Mouse (Mus musculus) monocyte, adult 5-6 weeks (primary cell): ENCODE results near the gene Dstyk. TPM values are rescaled to one million over a fixed set of nuclear protein-coding genes. Genes with fewer than 3 reads are reported as not detected.
"Not testable (repeated sequence)": the region's sequence is repeated elsewhere in the genome, so short reads cannot be mapped to it uniquely, and the experiment has no call there.

Experiments used
- ATAC-seq: fragments of 153-309, 156-312 bp; replicated peaks from 2 replicates; pipeline ENCODE4 v1.8.0; 2017; ENCODE audit warnings: mild to moderate bottlenecking; ENCODE audit not compliant: low TSS enrichment, insufficient number of reproducible peaks, severe bottlenecking, poor library complexity, low FRiP score
- total RNA-seq: library from RNA; stranded (forward); fragments of 200-1000, 200-491, 200-594 nt; gene quantifications from 3 replicates; pipeline ENCODE4 v1.2.3, GENCODE M21; 2017

The Dstyk gene
- total RNA-seq, 1 experiment from 2014 or later, result 40.6 TPM

DNA sequence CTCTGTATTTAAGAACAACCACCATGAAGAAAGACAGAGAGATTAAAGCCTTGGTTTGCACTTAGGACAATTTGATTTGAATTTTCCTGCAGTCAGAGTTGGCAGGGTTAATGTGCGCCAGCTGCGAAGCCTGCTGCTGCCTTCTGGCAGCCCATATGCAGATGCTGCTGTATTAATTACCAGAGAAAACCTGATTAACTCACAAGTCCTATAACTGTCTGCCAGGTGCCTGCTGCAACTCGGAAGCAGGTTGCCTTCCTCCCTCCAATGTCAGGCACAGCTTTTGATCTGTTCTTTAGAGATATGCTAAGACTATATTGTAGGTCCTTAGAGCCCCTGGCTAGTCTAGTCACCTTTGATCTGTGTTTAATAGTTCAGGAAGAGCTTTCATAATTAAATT is 13.5 kb downstream of the Dstyk start:
- ATAC-seq, result no peak

DNA sequence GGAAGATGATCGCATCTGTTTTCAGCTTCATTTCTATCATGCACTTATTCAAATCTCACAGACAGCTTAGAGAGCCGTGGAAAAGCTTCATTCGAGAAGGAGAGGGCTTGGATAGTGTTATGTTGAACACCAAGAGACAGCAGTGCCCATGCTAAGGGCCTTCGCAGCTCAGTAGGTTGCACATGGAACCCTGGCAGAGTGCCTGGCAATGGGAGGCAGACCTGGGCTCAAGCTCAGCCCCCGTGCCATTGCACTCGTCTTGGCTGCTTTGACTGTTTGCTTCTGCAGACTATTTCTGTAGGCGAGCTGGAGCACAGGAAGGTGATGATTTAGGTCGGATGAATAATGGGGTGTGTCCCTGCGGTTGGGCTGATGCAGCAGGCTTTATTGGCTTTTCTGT is 14.4 kb downstream of the Dstyk start:
- no peak for ATAC-seq

DNA sequence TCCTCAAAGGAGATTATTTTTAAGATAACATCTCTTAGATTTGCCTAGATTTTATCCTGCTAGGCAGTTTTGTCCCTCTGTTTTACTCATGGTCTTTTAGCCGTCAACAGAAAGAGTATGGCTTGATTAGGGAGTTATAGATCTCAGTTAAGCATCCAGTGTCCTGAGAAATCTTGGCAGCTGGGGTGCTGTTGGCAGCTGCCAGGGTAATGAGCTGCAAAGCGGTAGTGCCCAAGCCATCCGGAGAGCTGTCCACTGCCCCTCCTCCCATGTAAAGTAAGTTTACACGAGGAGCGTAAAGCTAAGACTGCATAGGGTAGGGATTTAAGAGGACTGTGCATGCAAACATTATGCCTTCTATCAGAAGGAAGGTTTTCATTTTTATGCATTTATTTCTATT is 16.0 kb downstream of the Dstyk start:
- no peak for ATAC-seq

GRCm38 (mm10) chr1:132434032-132434431 is 16.7 kb downstream of the Dstyk start:
- no peak for ATAC-seq

- ATAC-seq, result no peak
Observed at GRCm38 (mm10) chr1:132436320-132436958, 19.1 kb downstream of the Dstyk start.

- ATAC-seq, result no peak
Observed at GRCm38 (mm10) chr1:132436960-132437359, 19.6 kb downstream of the Dstyk start.

DNA sequence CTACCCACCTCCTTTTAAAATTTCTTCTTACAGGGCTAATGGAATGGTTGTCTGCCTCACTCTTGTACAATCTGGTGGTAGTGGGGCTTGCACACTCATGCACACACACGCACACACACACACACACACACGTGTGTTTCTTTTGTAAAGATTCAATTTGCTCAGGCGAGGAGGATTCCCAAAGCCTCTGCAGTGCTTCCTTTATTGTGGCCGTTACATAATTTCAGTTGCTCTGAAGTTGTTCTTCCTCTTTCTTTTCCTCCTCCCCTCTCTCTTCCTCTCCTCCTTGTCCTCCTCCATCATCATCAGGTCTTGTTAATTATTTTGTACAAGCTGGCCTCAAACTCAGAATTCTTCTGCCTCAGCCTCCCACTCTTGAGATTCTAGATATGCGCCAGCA is 20.0 kb downstream of the Dstyk start:
- peak; percentile 54; the same call in 1 of the 2 replicates for ATAC-seq

- no peak for ATAC-seq
Observed at GRCm38 (mm10) chr1:132440896-132441435, 23.6 kb downstream of the Dstyk start.

GRCm38 (mm10) chr1:132449742-132450141 is 32.4 kb downstream of the Dstyk start:
- ATAC-seq, result no peak

- no peak for ATAC-seq
Observed at GRCm38 (mm10) chr1:132464651-132465050, 47.3 kb downstream of the Dstyk start.

DNA sequence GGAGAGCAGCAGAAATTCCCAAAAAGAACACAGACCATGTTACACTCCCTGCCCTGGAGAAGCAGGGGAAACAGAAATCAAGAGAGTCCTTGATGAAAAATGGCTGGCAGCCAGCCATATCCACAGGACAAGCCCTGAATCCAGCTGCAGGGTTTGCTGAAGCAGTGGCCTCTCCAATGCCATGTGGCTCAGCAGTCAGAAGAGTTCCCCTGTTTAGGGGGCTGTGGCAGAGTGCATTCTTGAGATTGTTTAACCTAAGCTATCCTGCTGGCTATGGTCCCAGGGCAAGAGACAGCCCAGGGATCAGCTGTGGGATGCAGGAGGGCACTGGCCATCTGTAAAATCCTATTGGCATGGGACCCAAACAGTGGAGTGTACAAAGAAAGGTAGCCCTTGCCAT is 51.6 kb downstream of the Dstyk start:
- no peak for ATAC-seq

GRCm38 (mm10) chr1:132469519-132469918 is 52.2 kb downstream of the Dstyk start:
- ATAC-seq, result no peak

DNA sequence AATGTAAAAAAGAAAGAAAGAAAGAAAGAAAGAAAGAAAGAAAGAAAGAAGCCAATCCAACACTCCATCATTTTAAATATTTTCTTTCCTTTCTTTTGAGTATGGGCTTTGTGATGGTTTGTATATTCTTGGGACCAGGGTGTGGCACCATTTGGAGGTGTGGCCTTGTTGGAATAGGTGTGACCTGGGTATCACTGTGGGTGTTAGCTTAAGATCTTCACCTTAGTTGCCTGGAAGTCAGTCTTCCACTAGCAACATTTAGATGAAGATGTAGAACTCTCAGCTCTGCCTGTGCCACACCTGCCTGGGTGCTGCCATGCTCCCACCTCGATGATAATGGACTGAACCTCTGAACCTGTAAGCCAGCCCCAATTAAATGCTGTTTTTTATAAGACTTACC is 52.7 kb downstream of the Dstyk start:
- ATAC-seq, result not testable (repeated sequence)

DNA sequence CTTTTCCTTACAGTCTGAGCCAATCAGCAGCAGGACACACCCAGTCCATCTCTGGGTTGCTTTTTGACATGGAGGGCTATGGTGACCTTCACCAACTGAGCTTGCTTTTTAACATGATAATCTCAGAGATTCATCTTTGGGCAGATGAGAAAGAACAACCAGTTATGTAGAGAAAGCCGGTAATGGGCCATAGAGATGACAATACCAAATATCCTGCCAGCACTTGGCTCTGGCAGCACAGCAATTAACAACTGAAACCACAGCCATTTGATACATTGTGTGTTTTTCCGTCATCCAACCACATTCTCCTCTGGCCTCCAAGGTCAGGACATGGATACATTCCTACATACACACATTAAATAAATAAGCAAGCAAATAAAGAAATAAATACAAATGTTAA is 53.7 kb downstream of the Dstyk start:
- ATAC-seq, result no peak; the same call in 1 of the 2 replicates

GRCm38 (mm10) chr1:132471499-132471898 is 54.1 kb downstream of the Dstyk start:
- no peak for ATAC-seq

- no peak for ATAC-seq
Observed at GRCm38 (mm10) chr1:132472537-132472936, 55.2 kb downstream of the Dstyk start.

DNA sequence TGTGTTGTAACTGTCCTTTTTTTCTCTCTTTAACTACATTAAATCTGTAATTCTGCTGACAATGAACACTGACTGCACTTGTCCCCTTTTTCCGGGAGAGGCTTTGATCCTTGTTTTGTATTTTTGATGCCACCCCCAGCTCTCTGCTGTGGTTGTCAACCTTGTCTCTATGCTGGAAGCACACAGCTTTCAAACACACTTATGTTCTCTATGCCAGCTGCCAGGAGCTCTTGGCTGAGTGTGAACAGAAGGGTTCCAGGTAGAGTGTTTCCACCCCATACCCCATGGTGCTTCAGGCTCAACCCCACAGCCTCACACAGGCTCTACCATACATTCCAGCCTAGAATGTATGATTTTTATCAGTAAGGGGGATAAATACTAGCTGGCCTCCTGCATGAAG is 57.1 kb downstream of the Dstyk start:
- ATAC-seq, result no peak

GRCm38 (mm10) chr1:132476575-132476927 is 59.2 kb downstream of the Dstyk start:
- 0 out of 2 replicates have a peak, but pooled peaks have one; percentile 19 for ATAC-seq

DNA sequence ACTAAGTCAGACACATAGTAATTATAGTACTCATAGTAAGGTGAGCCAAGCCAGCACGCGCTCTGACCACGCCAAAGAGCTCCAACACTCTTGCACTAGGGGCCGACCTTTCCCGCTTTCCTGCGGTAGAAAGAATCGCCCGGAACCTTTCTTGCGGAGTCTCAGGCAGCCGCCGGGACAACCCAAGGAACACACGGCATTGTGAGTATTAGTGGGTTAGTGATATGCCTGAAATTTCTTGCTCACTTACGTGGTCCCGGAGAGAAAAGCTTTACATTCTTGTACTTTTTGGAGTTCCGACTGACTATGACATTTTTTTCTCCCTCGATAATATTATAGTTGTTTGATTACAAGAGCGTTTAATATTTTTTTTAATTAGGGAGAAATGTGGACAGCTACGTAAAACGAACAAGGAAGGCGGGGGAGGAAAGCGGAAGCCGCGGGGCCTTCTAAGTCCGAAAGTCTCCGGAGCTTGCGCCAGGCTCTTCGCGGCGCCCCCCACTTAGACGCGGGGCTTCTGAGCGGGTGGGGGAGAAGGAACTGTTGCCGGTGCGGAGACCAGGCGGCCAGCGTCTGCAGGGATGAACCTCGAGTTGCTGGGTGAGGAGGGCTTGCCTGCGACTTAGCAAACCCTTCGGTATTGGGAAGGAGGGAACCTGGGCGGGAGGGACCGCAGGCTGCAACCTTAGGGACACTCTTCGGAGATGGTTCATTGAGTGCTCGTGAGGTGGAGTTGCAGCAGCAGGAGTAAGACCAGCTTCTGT is 59.8 kb downstream of the Dstyk start, which contains the start of gene Rbbp5:
Gene Rbbp5 (plus strand): TSS at position 438 of the 764 bp plus-strand sequence.
- ATAC-seq, result peak; percentile 87

DNA sequence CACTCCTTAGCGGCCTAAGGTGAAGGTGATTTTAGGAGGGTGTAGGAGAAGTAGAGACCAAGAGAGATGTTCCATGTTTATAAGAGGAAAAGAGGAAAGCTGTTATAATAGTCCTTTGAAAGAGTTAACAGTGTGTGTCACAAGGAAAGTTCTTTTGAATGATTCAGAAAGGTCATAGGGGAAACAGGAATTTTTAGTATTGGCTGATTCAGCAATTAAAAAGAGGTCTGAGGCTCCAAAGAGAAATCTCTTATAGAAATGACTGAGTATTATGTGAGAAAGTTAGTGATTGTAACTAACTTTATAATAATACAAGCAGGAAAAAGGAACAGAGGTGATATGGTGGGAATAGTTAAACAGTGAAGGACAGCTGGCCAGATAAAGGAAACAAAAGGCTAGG is 62.1 kb downstream of the Dstyk start:
- ATAC-seq, result no peak
